Mouse (Mus musculus) megakaryocyte-erythroid progenitor cell, adult 5-6 weeks (primary cell): ENCODE results near the gene Rps28. TPM values are rescaled to one million over a fixed set of nuclear protein-coding genes. Genes with fewer than 3 reads are reported as not detected.
"Not testable (repeated sequence)": the region's sequence is repeated elsewhere in the genome, so short reads cannot be mapped to it uniquely, and the experiment has no call there.

ENCODE experiments used
- ATAC-seq: replicated peaks from 2 replicates; pipeline ENCODE4 v1.8.0; 2016; ENCODE audit warnings: mild to moderate bottlenecking, inconsistent platforms; ENCODE audit not compliant: severe bottlenecking, poor library complexity, low FRiP score, low TSS enrichment
- total RNA-seq, 2 experiments: library from RNA; stranded (forward) in 1 of 2; stranded (reverse) in 1 of 2; fragments of 200-1000, 215-1000 nt in 1 of 2; fragments of >200 nt in 1 of 2; fragmentation: Nextera tagmentation in 1 of 2; gene quantifications; 2 replicates each; pipeline ENCODE4 v1.2.3; 2014 to 2017

Rps28 gene
- total RNA-seq (2014; fragmentation: Nextera tagmentation), result 3,294 and 3,898 TPM in 2 replicates
- total RNA-seq (2017), result 3,120 and 3,626 TPM in 2 replicates

DNA sequence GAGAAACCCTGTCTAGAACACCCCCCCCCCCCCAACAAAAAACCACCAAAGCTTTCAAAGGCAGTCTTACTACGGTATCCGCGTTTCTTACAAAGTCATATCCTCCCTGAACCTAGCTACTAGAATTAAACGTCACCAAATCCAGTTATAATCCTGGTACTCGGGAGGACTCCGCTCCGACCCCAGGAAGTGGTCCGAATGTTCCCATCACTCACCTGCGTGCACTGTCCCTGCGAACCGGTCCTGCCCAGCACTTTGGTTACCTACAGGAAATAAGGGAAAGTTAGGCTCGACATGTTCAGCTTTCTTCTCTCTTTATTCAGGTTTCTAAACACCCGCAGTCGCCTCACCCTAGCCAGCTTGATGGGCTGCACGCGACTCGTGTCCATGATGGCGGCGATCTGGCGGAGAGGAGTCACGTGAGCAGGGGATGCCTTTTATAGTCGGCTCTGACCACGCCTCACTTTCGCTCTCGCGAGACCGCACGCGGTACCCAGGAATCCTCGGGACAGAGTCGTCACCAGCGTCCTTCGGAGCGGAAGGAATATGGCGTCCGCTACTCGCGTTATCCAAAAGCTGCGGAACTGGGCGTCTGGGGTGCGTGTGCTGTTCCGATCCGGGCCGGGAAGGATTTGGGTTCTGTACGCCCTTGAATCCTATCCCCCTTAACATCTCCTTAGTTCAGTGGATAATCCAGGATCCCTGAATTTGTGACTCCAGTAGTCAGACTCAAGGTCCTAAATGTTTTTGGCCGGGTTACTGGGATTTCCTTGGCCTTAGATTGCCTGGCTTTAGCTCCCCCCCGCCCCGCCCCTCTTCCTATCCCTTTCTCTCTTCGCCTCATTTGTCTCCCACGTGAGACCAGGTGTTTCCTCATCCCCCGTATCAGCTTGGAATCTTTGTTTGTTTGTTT lies at the start of gene Rps28, which contains the start of gene Ndufa7:
Rps28 (minus strand) TSS at position 479 of the 913 bp plus-strand sequence.
Ndufa7 (plus strand) TSS at position 489 of the 913 bp plus-strand sequence.
- peak; percentile 89 for ATAC-seq

DNA sequence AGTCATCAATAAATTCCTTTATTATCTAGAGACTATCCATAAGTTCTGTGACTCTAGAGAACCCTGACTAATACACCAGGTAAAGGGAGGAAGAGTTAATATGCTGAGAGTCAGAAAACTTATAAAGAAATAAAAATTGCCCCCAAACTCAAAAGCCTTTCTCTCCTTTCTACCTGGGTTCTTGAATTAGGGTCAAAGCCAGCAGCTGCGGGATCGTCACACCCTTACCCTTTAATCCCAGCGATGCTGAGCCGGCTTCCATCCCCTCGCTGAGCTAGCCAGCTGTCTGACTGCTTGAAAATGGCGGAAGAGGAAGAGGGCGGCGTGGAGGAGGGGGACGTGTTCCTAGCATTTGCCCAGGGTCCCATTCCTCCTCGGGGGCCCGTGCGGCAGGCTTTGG lies 49.2 kb upstream of the Rps28 start, which contains the start of gene Gm7029:
Gm7029 (plus strand) TSS at position 301 of the 400 bp plus-strand sequence.
- not testable (repeated sequence) for ATAC-seq

DNA sequence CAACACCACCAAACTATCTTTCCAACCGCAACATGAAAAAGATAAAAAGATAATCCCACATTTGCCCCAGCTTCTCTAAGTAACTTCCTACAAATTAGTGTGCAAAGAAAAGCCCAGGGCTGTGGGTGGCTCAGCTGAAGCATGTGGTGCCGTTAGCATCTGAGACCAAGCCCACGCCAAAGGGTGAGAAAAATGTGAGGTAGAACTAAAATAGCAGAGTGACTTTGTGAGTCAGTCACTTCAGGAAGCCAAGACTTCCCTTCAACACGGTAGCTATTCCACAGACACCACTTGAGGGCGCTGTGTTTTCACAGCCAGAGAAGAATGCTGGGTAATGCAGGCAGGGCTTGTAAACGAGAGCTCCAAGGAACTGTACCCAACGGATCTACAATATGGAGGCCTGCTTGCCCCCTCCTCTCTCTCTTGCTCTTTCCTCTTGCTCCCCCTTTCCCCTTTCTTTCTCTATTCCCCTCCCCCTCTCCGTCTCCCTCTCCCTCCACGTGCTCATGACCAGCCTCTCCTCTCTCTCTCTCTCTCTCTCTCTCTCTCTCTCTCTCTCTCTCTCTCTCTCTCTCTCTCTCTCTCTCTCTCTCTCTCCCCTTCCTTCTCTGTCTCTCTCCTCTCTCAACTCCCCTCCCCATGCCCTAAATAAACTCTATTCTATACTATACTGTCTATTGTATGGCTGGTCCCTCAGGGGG lies 41.1 kb upstream of the Rps28 start:
- ATAC-seq, result peak; percentile 95

DNA sequence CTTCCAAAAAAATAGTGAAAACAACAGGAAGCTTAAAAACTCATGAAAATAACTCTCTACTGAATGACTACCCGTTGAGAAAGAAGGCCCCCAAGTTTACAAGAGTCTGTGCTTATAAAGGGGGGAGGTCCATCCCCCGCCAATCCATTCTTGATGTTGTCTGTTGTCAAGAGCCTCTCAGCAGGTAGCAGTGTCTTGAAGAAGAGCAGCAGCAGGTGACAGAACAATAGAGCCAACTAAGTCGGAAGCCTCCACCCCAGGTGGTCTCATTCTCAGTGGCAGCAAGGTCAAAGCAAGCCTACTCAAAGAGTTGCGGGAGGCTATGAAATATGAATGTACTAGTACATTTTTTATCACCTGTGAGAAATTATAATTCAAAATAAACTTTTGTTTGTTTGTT lies 33.5 kb upstream of the Rps28 start:
- ATAC-seq, result no peak

DNA sequence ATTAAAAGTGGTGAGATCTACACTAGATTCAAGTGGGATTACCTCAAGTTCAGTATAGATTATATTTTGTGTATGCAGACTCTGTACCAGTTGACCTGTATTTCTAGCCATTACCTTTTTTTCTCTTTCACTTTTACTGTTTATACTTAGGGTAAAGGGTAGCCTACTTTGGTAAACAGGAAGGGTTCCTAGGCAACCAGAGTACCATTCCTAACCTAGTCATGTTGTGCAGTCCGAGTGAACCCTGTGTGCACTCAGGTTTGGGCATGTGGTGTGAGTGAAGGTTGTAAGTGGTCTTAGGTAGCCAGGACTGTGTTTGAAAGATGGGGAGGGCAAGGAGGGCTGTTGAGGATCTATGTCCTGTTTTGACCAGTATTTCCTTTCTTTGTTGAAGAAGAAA lies 27.0 kb upstream of the Rps28 start:
- no peak for ATAC-seq

DNA sequence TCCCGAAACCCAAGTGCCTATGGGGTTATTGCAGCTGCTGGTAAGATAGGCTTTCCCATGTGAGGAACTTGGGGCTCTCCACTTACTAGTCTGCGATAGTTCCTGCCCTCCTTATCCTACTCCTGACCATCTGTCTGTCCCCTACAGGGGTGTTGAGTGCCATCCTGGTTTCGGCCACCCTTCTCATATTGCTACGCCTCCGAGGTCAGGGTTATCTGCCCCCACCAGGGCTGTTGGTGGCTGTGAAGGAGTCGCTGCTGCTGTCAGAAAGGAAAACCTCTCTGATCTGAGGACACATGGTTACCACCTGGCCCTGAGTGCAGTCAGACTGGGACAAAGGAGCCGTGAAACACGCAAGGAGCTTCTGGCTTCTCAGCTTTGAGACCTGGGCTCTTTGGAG lies 23.8 kb upstream of the Rps28 start:
- no peak for ATAC-seq

DNA sequence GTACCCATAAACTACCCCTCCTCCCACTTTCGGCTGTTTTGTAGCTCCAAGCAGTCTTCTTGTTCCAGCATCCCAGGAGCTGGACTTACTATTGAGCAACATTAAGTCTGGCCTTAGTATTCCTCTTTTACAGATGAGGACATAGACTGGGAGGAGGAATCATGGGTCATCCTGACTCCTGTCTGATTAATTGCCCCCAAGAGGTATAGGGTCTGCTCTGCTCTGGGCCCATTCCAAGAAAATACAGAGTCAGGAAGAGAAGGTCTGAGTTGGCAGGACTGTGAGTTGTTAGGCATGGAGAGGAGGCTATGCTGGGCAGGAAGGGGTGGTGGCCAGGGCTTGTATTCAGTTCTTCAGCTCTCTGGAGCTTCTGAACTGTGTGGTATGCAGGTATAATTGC lies 19.8 kb upstream of the Rps28 start:
- no peak for ATAC-seq

DNA sequence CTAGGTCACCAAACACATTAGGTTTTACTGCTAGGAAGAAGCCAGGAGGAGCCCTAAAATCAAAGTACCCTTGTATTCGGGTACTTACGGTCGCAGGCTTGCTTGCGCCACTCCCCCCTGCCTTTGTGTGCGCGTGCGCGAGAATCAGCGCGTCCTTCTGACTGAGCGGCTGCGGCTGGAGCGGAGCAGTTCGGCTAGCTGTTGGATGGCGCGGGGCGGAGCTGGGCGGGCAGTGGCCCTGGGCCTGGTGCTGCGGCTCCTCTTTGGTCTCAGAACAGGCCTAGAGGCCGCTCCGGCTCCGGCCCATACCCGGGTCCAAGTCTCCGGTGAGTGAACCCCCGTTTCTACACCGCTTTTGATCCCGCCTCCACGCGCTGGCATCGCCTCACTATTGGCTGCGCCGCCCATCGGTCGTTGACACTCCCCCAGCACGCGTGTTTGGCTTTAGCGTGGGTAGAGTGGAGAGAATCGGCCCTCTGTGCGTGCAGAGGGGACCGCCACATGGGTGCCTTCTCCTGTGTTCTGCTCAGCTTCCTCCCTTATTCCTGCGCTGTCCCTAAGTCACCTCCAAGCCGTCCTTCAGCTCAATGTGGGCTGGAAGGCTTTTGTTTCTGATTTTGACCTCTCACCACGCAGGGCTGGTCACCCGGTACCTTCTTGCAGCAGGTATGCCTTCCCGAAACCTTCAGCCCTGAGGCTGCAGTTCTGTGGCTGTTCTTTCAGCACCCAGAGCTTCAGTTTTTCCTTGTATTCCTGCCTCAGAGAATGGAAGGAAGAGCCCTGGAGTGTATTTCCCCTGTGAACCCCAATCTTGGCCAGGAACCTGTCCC lies 18.8 kb upstream of the Rps28 start, which contains the start of gene Cd320:
Cd320 (plus strand) TSS at position 126 of the 830 bp plus-strand sequence.
- peak; percentile 89 for ATAC-seq

DNA sequence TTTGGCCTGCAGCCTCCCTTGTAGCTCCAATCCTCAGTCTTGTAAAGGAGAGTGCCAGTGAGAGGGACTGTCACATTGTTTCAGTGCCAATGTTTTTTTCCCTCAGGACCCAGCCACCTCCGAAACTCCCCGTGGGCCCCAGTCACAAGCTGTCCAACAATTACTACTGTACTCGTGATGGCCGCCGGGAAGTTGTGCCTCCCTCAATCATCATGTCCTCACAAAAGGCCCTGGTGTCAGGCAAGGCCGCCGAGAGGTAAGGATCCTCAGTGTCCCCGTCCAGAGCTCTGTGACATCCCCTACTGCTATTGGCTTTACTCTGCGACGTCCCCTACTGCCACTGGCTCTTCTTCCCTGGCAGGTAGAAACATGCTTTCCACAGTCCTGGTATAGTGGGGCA lies 5.2 kb upstream of the Rps28 start:
- no peak for ATAC-seq

DNA sequence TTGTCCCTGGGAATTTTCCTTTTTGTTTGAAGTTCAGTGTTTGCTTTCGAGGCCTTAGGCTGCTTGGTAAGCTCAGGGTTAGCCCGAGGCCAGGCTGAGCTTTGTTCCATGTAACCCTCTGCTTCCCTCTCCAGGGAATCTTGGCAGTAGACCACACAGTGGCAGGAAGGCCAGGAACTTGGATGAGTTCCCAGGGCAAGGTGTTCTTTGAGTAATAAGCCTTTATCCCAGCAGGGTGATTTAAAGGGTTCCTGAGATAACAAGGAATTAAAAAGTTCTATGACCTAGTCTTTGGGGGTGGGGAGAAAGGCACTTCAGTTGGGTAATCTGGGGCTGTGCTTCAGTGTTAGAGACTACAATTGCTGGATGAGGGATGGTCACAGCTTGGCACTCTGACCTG lies 4.5 kb upstream of the Rps28 start:
- no peak for ATAC-seq

DNA sequence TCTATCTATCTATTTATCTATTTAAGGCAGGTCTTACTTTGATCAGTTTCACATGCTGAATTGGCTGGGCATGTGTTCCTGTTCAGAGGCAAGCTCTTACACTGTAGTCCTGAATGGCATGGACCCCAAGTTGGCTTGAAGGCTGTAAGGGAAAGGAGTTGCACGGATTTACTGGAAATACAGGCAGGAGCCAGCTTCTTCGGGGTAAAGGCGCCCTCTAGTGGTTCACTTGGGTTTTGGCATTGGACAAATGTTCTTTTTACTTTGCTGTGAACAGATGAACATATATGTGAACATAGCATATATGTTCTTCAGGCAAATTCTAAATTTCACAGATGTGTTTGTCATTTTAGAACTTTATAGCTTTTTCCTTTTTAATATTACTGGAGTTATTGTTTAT lies 2.5 kb upstream of the Rps28 start:
- ATAC-seq, result peak; percentile 54

DNA sequence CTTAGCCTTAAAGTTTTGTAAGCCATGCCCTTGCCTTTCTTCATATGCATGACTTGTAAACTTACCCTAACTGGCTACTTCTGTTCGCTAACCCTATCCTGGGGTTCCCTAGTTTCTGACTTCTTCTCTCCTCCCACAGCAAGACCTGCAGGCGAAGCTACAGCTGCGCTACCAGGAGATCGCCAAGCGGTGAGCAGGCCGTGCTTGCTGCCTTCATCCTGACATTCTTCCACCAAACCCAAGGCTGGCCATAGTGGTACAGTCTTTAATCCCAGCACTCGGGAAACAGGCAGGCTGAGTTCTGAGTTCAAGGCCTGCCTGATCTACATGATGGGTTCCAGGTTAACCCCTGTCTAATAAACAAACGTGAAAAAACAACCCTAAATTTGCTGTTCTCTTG lies 1.1 kb upstream of the Rps28 start:
- ATAC-seq, result no peak

DNA sequence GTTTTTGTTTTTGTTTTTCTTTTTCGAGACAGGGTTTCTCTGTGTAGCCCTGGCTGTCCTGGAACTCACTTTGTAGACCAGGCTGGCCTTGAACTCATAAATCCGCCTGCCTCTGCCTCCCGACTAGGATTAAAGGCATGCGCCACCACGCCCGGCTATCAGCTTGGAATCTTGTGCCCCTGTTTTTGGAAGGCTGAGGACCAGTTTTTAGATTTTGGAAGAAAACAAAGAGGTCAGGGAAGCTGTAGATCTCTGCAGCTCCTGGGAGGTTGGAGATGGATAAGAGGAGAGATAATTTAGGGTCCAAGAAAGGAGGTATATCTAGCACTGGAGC lies 602 bp upstream of the Rps28 start:
- not testable (repeated sequence) for ATAC-seq

DNA sequence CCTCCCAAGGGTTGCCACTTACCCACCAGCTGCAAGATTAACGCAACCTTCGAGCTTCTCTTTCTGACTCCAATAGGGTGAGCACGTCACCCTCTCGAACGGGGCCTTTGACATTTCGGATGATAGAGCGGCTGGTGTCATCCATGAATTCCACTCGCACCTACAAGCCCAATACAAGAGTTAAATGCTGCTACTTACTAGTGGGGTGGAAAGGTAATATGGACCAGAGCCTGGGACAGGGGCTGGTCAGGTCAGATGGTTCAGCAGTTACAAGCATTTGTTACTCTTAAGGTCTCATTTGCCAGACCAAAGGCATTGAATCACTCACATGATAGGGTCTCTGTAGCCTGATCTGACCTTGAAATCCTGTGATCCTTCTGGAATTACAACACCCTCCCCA lies 1.2 kb downstream of the Rps28 start:
- not testable (repeated sequence) for ATAC-seq

DNA sequence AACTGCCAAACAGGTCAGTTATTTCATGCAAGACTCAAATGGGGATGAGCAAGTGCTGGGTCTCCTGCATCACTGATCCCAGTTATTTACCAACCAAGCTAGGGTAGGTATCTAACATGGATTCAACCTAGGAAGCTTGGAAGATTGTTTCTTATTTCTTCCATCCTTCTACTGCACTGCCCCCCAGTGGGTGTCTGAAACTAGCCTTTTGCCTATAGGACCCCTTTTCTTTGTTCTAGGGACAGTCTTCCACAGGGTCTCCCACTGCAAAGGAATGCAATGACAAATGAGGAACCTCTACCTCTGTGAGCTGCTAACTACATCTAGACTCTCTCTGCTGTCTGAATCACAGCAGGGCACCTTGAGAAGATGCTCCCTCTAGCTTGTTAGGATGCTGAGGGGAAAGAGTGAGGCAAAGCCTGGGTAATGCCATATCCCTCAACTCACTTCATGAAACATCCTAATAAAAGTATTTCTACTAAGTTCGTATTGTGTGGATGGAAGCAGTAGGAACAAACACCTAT lies 1.9 kb downstream of the Rps28 start:
- no peak for ATAC-seq

DNA sequence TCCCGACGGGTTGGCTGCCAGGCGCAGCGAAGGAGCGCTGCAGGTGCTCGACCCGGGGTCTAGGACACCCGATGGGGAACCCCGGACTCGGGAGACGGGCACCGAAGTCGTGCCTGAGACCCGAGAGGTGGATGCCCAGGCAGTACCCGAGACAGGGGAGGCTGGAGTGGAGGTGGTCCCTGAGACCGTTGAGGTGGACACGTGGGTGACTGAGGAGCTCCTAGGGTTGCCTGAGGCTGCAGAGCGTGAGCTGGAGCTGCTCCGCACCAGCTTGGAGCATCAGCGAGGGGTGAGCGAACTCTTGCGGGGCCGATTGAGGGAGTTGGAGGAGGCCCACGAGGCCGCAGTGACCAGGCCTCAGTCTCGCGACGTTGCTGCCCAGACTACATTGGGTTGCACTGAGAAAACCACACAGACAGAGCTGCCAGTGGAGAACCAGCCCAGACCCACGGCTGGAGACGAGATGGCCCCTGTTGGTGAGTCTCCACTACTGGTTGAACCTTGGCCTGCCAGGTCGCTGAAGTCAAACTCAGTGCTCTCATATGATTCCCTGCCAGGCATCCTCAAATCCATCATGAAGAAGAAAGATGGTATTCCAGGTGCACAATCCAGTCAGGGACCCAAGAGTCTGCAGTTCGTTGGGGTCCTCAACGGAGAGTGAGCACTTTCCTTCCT lies 6.3 kb downstream of the Rps28 start:
- peak; percentile 12 for ATAC-seq

DNA sequence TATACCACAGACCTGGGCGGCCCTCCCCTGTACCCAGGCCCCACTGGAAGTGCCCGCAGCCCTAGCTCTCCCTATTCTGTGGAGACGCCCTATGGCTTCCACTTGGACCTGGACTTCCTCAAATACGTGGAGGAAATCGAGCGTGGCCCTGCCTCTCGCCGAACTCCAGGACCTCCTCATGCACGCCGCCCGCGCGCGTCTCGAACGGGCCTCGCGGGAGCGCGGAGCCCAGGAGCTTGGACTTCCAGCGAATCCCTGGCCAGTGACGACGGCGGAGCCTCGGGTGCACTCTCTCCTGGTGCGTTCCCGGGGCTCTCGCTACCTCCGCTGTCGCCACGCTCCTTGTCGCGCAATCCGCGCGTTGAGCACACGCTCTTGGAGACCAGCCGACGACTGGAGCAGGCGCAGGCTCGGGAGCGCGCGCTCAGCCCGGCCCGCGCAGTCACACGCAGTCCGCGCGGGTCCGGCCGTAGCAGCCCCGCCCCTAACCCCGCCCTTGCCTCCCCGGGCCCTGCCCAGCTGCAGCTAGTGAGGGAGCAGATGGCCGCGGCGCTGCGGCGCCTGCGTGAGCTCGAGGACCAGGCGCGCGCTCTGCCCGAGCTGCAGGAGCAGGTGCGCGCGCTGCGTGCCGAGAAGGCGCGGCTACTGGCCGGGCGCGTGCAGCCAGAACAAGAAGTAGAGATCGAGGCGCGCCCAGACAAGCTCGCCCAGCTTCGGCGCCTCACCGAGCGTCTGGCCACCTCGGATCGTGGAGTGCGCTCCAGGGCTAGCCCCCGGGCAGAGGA lies 7.0 kb downstream of the Rps28 start:
- peak; percentile 80 for ATAC-seq

DNA sequence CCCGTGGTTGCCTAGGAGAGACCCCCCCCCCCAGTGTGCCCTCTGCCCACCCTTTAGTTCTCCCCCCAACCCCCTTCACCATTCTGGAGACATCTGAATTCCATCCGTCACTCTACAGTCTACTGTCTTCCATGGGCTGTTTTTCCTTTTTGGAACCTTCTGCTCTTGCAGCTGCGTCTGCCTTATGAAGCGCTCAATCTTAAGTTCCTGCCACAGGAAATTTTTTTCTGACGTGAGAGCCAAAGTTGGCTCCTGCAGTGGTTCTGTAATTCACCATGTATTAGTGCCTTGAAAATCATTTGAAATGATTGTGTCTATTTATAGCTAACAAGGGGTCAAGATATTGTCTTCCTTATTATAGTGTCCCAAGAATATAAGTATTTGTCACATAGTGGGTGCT lies 7.8 kb downstream of the Rps28 start:
- ATAC-seq, result no peak
